Mouse (Mus musculus): Measurements from ENCODE around the gene Mrpl22. TPM values are rescaled to one million over a fixed set of nuclear protein-coding genes. Genes with fewer than 3 reads are reported as not detected.

The Mrpl22 gene
- polyA plus RNA-seq, 1 experiment, result 95.3 TPM

- H3K79me2 ChIP-seq (ENCODE audit: control insufficient read depth, insufficient read depth), result no peaks in the 10 kb centered on the region
- no peak overlapping the region for H3ac ChIP-seq (ENCODE audit: control insufficient read depth, insufficient read length)
- H3K36me3 ChIP-seq (ENCODE audit: control insufficient read depth, insufficient read depth), result peaks cover 28% of the 10 kb centered on the region
- no peak overlapping the region for H3K4me2 ChIP-seq (ENCODE audit: low read depth)
- TF ChIP-seq POLR2AphosphoS2 (IDR thresholded peaks at IDR 0.05; ENCODE audit: insufficient read length, low read depth), result no peak
- TF ChIP-seq E2F4 (IDR thresholded peaks at IDR 0.05; ENCODE audit: insufficient read depth), result no peak
- no peak for TF ChIP-seq MYOD1 (IDR thresholded peaks at IDR 0.05; ENCODE audit: control insufficient read depth in 1 of 3, insufficient read length in 2 of 3, low read depth in 2 of 3)
- no peak for TF ChIP-seq POLR2A (IDR thresholded peaks at IDR 0.05; ENCODE audit: insufficient read length, low read depth)
- TF ChIP-seq REST (IDR thresholded peaks at IDR 0.05; ENCODE audit: insufficient read depth, insufficient read length), result no peak
- no peak for TF ChIP-seq TCF12 (IDR thresholded peaks at IDR 0.05; ENCODE audit: insufficient read depth, poor library complexity, severe bottlenecking)
- no peak for TF ChIP-seq MYOG (IDR thresholded peaks at IDR 0.05; ENCODE audit: control insufficient read depth in 1 of 3, insufficient read depth in 1 of 3, insufficient read length in 2 of 3, low read depth in 2 of 3)
- no peak for TF ChIP-seq CEBPB (IDR thresholded peaks at IDR 0.05; ENCODE audit: insufficient read depth, poor library complexity, severe bottlenecking)
- no peak for TF ChIP-seq MAX (IDR thresholded peaks at IDR 0.05; ENCODE audit: low read depth)
- TF ChIP-seq USF1 (IDR thresholded peaks at IDR 0.05; ENCODE audit: low read depth), result no peak
- no peak for TF ChIP-seq SRF (IDR thresholded peaks at IDR 0.05; ENCODE audit: control insufficient read depth, insufficient read length, low read depth)
- TF ChIP-seq TCF3 (IDR thresholded peaks at IDR 0.05; ENCODE audit: insufficient read length, low read depth), result no peak
- H3K27me3 ChIP-seq (ENCODE audit: control insufficient read depth, insufficient read depth, insufficient read length), result no peaks in the 10 kb centered on the region
- no peak overlapping the region for H3K4me3 ChIP-seq
These were observed 42.1 kb upstream of the Mrpl22 start for GRCm38 (mm10) chr11:58129302-58129843.

- peaks cover 32% of the 10 kb centered on the region for H3K36me3 ChIP-seq (ENCODE audit: control insufficient read depth, insufficient read depth)
- no peaks in the 10 kb centered on the region for H3K27me3 ChIP-seq (ENCODE audit: control insufficient read depth, insufficient read depth, insufficient read length)
- no peaks in the 10 kb centered on the region for H3K79me2 ChIP-seq (ENCODE audit: control insufficient read depth, insufficient read depth)
- no peak overlapping the region for H3K4me3 ChIP-seq
- no peak overlapping the region for H3ac ChIP-seq (ENCODE audit: control insufficient read depth, insufficient read length)
- no peak overlapping the region for H3K4me2 ChIP-seq (ENCODE audit: low read depth)
- no peak for TF ChIP-seq USF1 (IDR thresholded peaks at IDR 0.05; ENCODE audit: low read depth)
- no peak for TF ChIP-seq REST (IDR thresholded peaks at IDR 0.05; ENCODE audit: insufficient read depth, insufficient read length)
- TF ChIP-seq MYOD1 (IDR thresholded peaks at IDR 0.05; ENCODE audit: control insufficient read depth in 1 of 3, insufficient read length in 2 of 3, low read depth in 2 of 3), result no peak
- TF ChIP-seq CEBPB (IDR thresholded peaks at IDR 0.05; ENCODE audit: insufficient read depth, poor library complexity, severe bottlenecking), result no peak
- no peak for TF ChIP-seq TCF3 (IDR thresholded peaks at IDR 0.05; ENCODE audit: insufficient read length, low read depth)
These were observed 39.4 kb upstream of the Mrpl22 start for GRCm38 (mm10) chr11:58132026-58132425.

- H3K4me3 ChIP-seq, result no peak overlapping the region
- H3K27me3 ChIP-seq (ENCODE audit: control insufficient read depth, insufficient read depth, insufficient read length), result no peaks in the 10 kb centered on the region
- H3K79me2 ChIP-seq (ENCODE audit: control insufficient read depth, insufficient read depth), result no peaks in the 10 kb centered on the region
- H3ac ChIP-seq (ENCODE audit: control insufficient read depth, insufficient read length), result no peak overlapping the region
- TF ChIP-seq USF1 (IDR thresholded peaks at IDR 0.05; ENCODE audit: low read depth), result no peak
- TF ChIP-seq CEBPB (IDR thresholded peaks at IDR 0.05; ENCODE audit: insufficient read depth, poor library complexity, severe bottlenecking), result no peak
- no peak for TF ChIP-seq MYOD1 (IDR thresholded peaks at IDR 0.05; ENCODE audit: control insufficient read depth in 1 of 3, insufficient read length in 2 of 3, low read depth in 2 of 3)
- no peak for TF ChIP-seq TCF3 (IDR thresholded peaks at IDR 0.05; ENCODE audit: insufficient read length, low read depth)
- TF ChIP-seq SRF (IDR thresholded peaks at IDR 0.05; ENCODE audit: control insufficient read depth, insufficient read length, low read depth), result no peak
- TF ChIP-seq TCF12 (IDR thresholded peaks at IDR 0.05; ENCODE audit: insufficient read depth, poor library complexity, severe bottlenecking), result no peak
- TF ChIP-seq REST (IDR thresholded peaks at IDR 0.05; ENCODE audit: insufficient read depth, insufficient read length), result no peak
- no peak for TF ChIP-seq POLR2AphosphoS2 (IDR thresholded peaks at IDR 0.05; ENCODE audit: insufficient read length, low read depth)
- no peak for TF ChIP-seq MYOG (IDR thresholded peaks at IDR 0.05; ENCODE audit: control insufficient read depth in 1 of 3, insufficient read depth in 1 of 3, insufficient read length in 2 of 3, low read depth in 2 of 3)
- no peak for TF ChIP-seq E2F4 (IDR thresholded peaks at IDR 0.05; ENCODE audit: insufficient read depth)
- TF ChIP-seq MAX (IDR thresholded peaks at IDR 0.05; ENCODE audit: low read depth), result no peak
- no peak for TF ChIP-seq POLR2A (IDR thresholded peaks at IDR 0.05; ENCODE audit: insufficient read length, low read depth)
- H3K36me3 ChIP-seq (ENCODE audit: control insufficient read depth, insufficient read depth), result peaks cover 46% of the 10 kb centered on the region
- no peak overlapping the region for H3K4me2 ChIP-seq (ENCODE audit: low read depth)
These were observed 36.6 kb upstream of the Mrpl22 start for GRCm38 (mm10) chr11:58134869-58135268.

DNA sequence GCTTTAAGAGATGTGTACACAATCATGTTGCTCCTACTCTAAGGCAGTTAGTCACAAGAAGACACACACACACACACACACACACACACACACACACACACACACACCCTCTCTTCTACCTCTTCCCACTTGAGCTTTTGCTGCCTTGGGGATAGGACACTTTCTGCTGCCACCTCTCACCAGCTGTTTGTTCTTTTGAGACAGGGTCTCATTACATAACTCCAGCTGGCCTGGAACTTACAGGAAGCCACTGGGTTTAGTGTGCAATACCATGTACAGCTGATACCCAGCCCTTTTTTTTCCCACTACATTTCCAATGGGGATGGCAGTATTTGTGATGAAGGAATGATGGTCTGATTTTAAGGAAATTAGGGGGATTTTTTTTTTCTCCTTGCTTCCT, 36.2 kb upstream of the Mrpl22 start:
- peaks cover 50% of the 10 kb centered on the region for H3K36me3 ChIP-seq (ENCODE audit: control insufficient read depth, insufficient read depth)
- no peak overlapping the region for H3K4me2 ChIP-seq (ENCODE audit: low read depth)
- no peaks in the 10 kb centered on the region for H3K79me2 ChIP-seq (ENCODE audit: control insufficient read depth, insufficient read depth)
- TF ChIP-seq SRF (IDR thresholded peaks at IDR 0.05; ENCODE audit: control insufficient read depth, insufficient read length, low read depth), result no peak
- no peak for TF ChIP-seq POLR2AphosphoS2 (IDR thresholded peaks at IDR 0.05; ENCODE audit: insufficient read length, low read depth)
- TF ChIP-seq E2F4 (IDR thresholded peaks at IDR 0.05; ENCODE audit: insufficient read depth), result no peak
- no peak for TF ChIP-seq REST (IDR thresholded peaks at IDR 0.05; ENCODE audit: insufficient read depth, insufficient read length)
- no peak for TF ChIP-seq MYOD1 (IDR thresholded peaks at IDR 0.05; ENCODE audit: control insufficient read depth in 1 of 3, insufficient read length in 2 of 3, low read depth in 2 of 3)
- no peak for TF ChIP-seq USF1 (IDR thresholded peaks at IDR 0.05; ENCODE audit: low read depth)
- TF ChIP-seq MAX (IDR thresholded peaks at IDR 0.05; ENCODE audit: low read depth), result no peak
- no peak for TF ChIP-seq MYOG (IDR thresholded peaks at IDR 0.05; ENCODE audit: control insufficient read depth in 1 of 3, insufficient read depth in 1 of 3, insufficient read length in 2 of 3, low read depth in 2 of 3)
- TF ChIP-seq TCF12 (IDR thresholded peaks at IDR 0.05; ENCODE audit: insufficient read depth, poor library complexity, severe bottlenecking), result no peak
- TF ChIP-seq CEBPB (IDR thresholded peaks at IDR 0.05; ENCODE audit: insufficient read depth, poor library complexity, severe bottlenecking), result no peak
- no peak for TF ChIP-seq POLR2A (IDR thresholded peaks at IDR 0.05; ENCODE audit: insufficient read length, low read depth)
- TF ChIP-seq TCF3 (IDR thresholded peaks at IDR 0.05; ENCODE audit: insufficient read length, low read depth), result no peak
- no peaks in the 10 kb centered on the region for H3K27me3 ChIP-seq (ENCODE audit: control insufficient read depth, insufficient read depth, insufficient read length)
- no peak overlapping the region for H3K4me3 ChIP-seq
- no peak overlapping the region for H3ac ChIP-seq (ENCODE audit: control insufficient read depth, insufficient read length)

All from myocyte (in vitro differentiated cells).